Mouse (Mus musculus) E14TG2a.4 (cell line): ENCODE data around the gene Zfp239.

Experiments
- CTCF ChIP-seq: conservative IDR thresholded peaks from 2 replicates; pipeline ENCODE4 v1.5.1; 2014; ENCODE audit warnings: low read length
- NANOG ChIP-seq: IDR thresholded peaks from 2 replicates; pipeline ENCODE4 v1.6.1; 2014; ENCODE audit warnings: borderline replicate concordance, low read length, mixed read lengths

- TF ChIP-seq CTCF (no peak), NANOG (no peak)
Observed at GRCm38 (mm10) chr6:117814681-117815080, 47.2 kb upstream of the Zfp239 start.
